Mouse (Mus musculus) liver, adult 2 months (tissue): Measurements from ENCODE around the gene Fhit.

Experiments
- CTCF ChIP-seq: fragments of 200-500 bp; IDR thresholded peaks from 2 replicates; pipeline ENCODE4 v1.5.1; 2011; ENCODE audit warnings: low read depth, low read length, control low read depth
- POLR2A ChIP-seq: fragments of 200-500 bp; IDR thresholded peaks from 2 replicates; pipeline ENCODE4 v1.6.1; 2011; ENCODE audit warnings: low read length, control low read depth; ENCODE audit not compliant: insufficient read depth; ENCODE audit errors: extremely low read depth

DNA sequence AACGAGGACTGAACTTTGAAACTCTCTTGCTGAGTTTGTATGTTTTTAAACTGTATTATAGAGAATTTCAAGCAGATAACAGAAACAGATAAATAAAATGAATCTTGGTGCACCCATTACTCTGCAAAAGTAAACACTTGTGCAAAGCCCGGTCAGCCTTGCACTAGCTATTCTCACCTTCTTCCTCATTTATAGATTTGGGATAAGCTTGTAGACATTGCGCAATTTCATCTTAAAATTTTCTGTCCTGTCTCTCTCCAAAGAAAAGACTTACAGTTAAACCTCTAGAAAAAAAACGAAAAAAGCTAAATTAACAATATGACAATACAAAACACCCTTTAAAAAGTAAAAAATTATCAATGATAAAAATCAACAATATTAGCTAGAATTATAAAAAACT, 795.0 kb downstream of the Fhit start:
- no peak for TF ChIP-seq CTCF
- TF ChIP-seq POLR2A, result no peak
